ENCODE assay signal across 8 mouse cellular contexts in genomic region chr5:93207555-93207954, GRCm38 (mm10). TPM values are rescaled to one million over a fixed set of nuclear protein-coding genes. Genes with fewer than 3 reads are reported as not detected.
DNase-seq lines count a peak whose midpoint lies in the region; ATAC-seq and TF ChIP-seq lines count a peak whose summit lies in the region.

No protein-coding gene starts in this region.

- no peaks in the 10 kb centered on the region for H3K36me3 ChIP-seq in heart, embryonic 15.5 days
- no peaks in the 10 kb centered on the region for H3K36me3 ChIP-seq in thymus, adult 2 months (ENCODE audit: control insufficient read depth, insufficient read depth, low read length)
- H3K36me3 ChIP-seq in limb, embryonic 12.5 days = no peaks in the 10 kb centered on the region

- no peak overlapping the region for H3K9ac ChIP-seq in heart, embryonic 15.5 days
- no peak overlapping the region for H3K9ac ChIP-seq in limb, embryonic 12.5 days (replicated peaks)

- no peak for ATAC-seq in heart, embryonic 15.5 days (replicated peaks; ENCODE audit: insufficient number of reproducible peaks, insufficient read depth, low FRiP score, low read depth)
- ATAC-seq in limb, embryonic 12.5 days (ENCODE audit: insufficient number of reproducible peaks, insufficient read depth, low FRiP score, low TSS enrichment, low read depth) = no peak

- peak overlapping the region; percentile 61 for H3K4me2 ChIP-seq in heart, embryonic 15.5 days
- peak overlapping the region; percentile 57 for H3K4me2 ChIP-seq in limb, embryonic 12.5 days

- H3K27ac ChIP-seq in heart, embryonic 15.5 days = peak overlapping the region; percentile 94
- H3K27ac ChIP-seq in thymus, adult 2 months (ENCODE audit: control insufficient read depth, insufficient read depth, low read length) = 0 out of 2 replicates have a peak overlapping the region, but pooled peaks have one; percentile 49
- peak overlapping the region; percentile 98 for H3K27ac ChIP-seq in limb, embryonic 12.5 days

- no peak for TF ChIP-seq POLR2A in thymus, adult 2 months (IDR thresholded peaks at IDR 0.05; ENCODE audit: control insufficient read depth, extremely low read depth, insufficient read depth, low read length, poor library complexity)

- WGBS in heart, embryonic 15.5 days = 74% methylated on average over 1 of the region's 1 CpGs
- 80% methylated on average over 1 of the region's 1 CpGs for WGBS in thymus, adult 2 months
- 60% methylated on average over 1 of the region's 1 CpGs for WGBS in limb, embryonic 12.5 days

- peaks cover 19% of the 10 kb centered on the region for H3K4me1 ChIP-seq in heart, embryonic 15.5 days (replicated peaks)
- no peaks in the 10 kb centered on the region for H3K4me1 ChIP-seq in thymus, adult 2 months (replicated peaks; ENCODE audit: control insufficient read depth, insufficient read depth, low read length)
- H3K4me1 ChIP-seq in limb, embryonic 12.5 days (replicated peaks) = peaks cover 25% of the 10 kb centered on the region

- no peak for TF ChIP-seq CTCF in thymus, adult 2 months (IDR thresholded peaks at IDR 0.05; ENCODE audit: borderline replicate concordance, control insufficient read depth, extremely low read depth, insufficient read depth, low read length, poor library complexity)

- H3K9me3 ChIP-seq in heart, embryonic 15.5 days (replicated peaks) = no peaks in the 10 kb centered on the region
- H3K9me3 ChIP-seq in limb, embryonic 12.5 days = no peaks in the 10 kb centered on the region

- DNase-seq in heart, adult 8-10 months (ENCODE audit: low spot score) = no peak
- no peak for DNase-seq in thymus, adult 2 months
- DNase-seq in thymus, postnatal 36 days = no peak
- no peak for DNase-seq in MN1 (ENCODE audit: low spot score)
- DNase-seq in retina, postnatal 1 day = no peak
- no peak for DNase-seq in spleen, postnatal 4 days (ENCODE audit: low spot score in 2 of 2)

- H3K27me3 ChIP-seq in heart, embryonic 15.5 days = no peaks in the 10 kb centered on the region
- no peaks in the 10 kb centered on the region for H3K27me3 ChIP-seq in thymus, adult 2 months (ENCODE audit: control insufficient read depth, insufficient read depth, low read length)
- H3K27me3 ChIP-seq in limb, embryonic 12.5 days = no peaks in the 10 kb centered on the region

- H3K4me3 ChIP-seq in heart, embryonic 15.5 days = no peak overlapping the region
- H3K4me3 ChIP-seq in thymus, adult 2 months (ENCODE audit: control insufficient read depth, insufficient read depth, low read length) = no peak overlapping the region
- H3K4me3 ChIP-seq in limb, embryonic 12.5 days (replicated peaks) = no peak overlapping the region

RNA-seq across cellular contexts. Expression of gene 2010109A12Rik, which starts 1.2 kb away (rescaled TPM):
- 1.3 and 2.5 TPM in 2 replicates for polyA plus RNA-seq in heart, embryonic 15.5 days (2015; fragmentation: Nextera tagmentation; extraction: Ambion mirVana)
- total RNA-seq in heart, adult 8-10 months (2022) = under 1 TPM in 2 of 4 experiments, not detected in 2; 0.40 to 0.69 TPM
- polyA plus RNA-seq in thymus, adult 2 months (2012; rRNA removed) = 0.20 and 0.34 TPM in 2 replicates
- polyA plus RNA-seq in limb, embryonic 12.5 days (2016; fragmentation: Nextera tagmentation; extraction: Ambion mirVana) = 2.1 and 2.8 TPM in 2 replicates

RNA-seq across cellular contexts. Expression of gene Ccni, which starts 1.3 kb away (rescaled TPM):
- 90.3 and 93.6 TPM in 2 replicates for polyA plus RNA-seq in heart, embryonic 15.5 days (2015; fragmentation: Nextera tagmentation; extraction: Ambion mirVana)
- 100 to 1,000 TPM; 119 to 175 (median 143) TPM for total RNA-seq in heart, adult 8-10 months (2022)
- 121 and 155 TPM in 2 replicates for polyA plus RNA-seq in thymus, adult 2 months (2012; rRNA removed)
- 150 and 153 TPM in 2 replicates for polyA plus RNA-seq in limb, embryonic 12.5 days (2016; fragmentation: Nextera tagmentation; extraction: Ambion mirVana)

RNA-seq across cellular contexts. Expression of gene Ccng2, which starts 59.5 kb away (rescaled TPM):
- 38.0 and 44.7 TPM in 2 replicates for polyA plus RNA-seq in heart, embryonic 15.5 days (2015; fragmentation: Nextera tagmentation; extraction: Ambion mirVana)
- 10 to 100 TPM; 10.4 to 12.9 (median 11.6) TPM for total RNA-seq in heart, adult 8-10 months (2022)
- polyA plus RNA-seq in thymus, adult 2 months (2012; rRNA removed) = 78.4 and 142 TPM in 2 replicates
- 109 and 114 TPM in 2 replicates for polyA plus RNA-seq in limb, embryonic 12.5 days (2016; fragmentation: Nextera tagmentation; extraction: Ambion mirVana)
